Mouse (Mus musculus) liver, adult 2 months (tissue): Measurements from ENCODE around the gene Enox1. TPM values are rescaled to one million over a fixed set of nuclear protein-coding genes. Genes with fewer than 3 reads are reported as not detected.

Experiments
- DNase-seq: peaks from one replicate; pipeline ENCODE4 v3.0.0-alpha.2; 2011; ENCODE audit warnings: low read depth, low spot score; ENCODE audit errors: extremely low read depth
- H3K27ac ChIP-seq: fragments of 200-500 bp; replicated peaks from 2 replicates; pipeline ENCODE4 v1.5.1; 2012; ENCODE audit warnings: low read depth, mild to moderate bottlenecking, control low read depth, inconsistent platforms, low read length; ENCODE audit not compliant: insufficient read depth
- H3K27me3 ChIP-seq: fragments of 200-500 bp; 2 replicates; pipeline ENCODE4 v1.6.1; 2012; ENCODE audit warnings: mild to moderate bottlenecking, moderate library complexity, low read length, inconsistent platforms; ENCODE audit not compliant: control insufficient read depth, insufficient read depth
- H3K36me3 ChIP-seq: fragments of 200-500 bp; 2 replicates; pipeline ENCODE4 v1.6.1; 2012; ENCODE audit warnings: low read length, inconsistent platforms; ENCODE audit not compliant: control insufficient read depth, insufficient read depth
- H3K4me1 ChIP-seq: fragments of 200-500 bp; 2 replicates; pipeline ENCODE4 v1.6.1; 2011; ENCODE audit warnings: low read length; ENCODE audit not compliant: control insufficient read depth, insufficient read depth
- H3K4me3 ChIP-seq: fragments of 200-500 bp; 2 replicates; pipeline ENCODE4 v1.5.1; 2011; ENCODE audit warnings: low read depth, mild to moderate bottlenecking, control low read depth, low read length, moderate library complexity; ENCODE audit not compliant: insufficient read depth
- H3K79me2 ChIP-seq: fragments of 200-500 bp; 2 replicates; pipeline ENCODE4 v1.6.1; 2012; ENCODE audit warnings: inconsistent platforms, mild to moderate bottlenecking, low read length, moderate library complexity; ENCODE audit not compliant: control insufficient read depth, insufficient read depth
- H3K9ac ChIP-seq: fragments of 200-500 bp; 2 replicates; pipeline ENCODE4 v1.6.1; 2012; ENCODE audit warnings: low read depth, mild to moderate bottlenecking, control low read depth, inconsistent platforms, low read length
- CTCF ChIP-seq: fragments of 200-500 bp; IDR thresholded peaks from 2 replicates; pipeline ENCODE4 v1.5.1; 2011; ENCODE audit warnings: low read depth, low read length, control low read depth
- POLR2A ChIP-seq: fragments of 200-500 bp; IDR thresholded peaks from 2 replicates; pipeline ENCODE4 v1.6.1; 2011; ENCODE audit warnings: low read length, control low read depth; ENCODE audit not compliant: insufficient read depth; ENCODE audit errors: extremely low read depth
- WGBS: fragments of 180-500 bp; shearing (Covaris S2); methylation state at CpG from one replicate; pipeline ENCODE4 v1.1.7; 2018; 5-methylcytosine and 5-hydroxymethylcytosine counted together
- polyA plus RNA-seq: library from polyadenylated mRNA; depleted of rRNA; stranded (reverse); fragments of >200 nt; gene quantifications from 2 replicates; pipeline ENCODE4 v1.2.3, GENCODE M21; 2012
- total RNA-seq: library from RNA; depleted of rRNA; stranded (reverse); fragments of >200 nt; gene quantifications from 2 replicates; pipeline ENCODE4 v1.2.3, GENCODE M21; 2014

The Enox1 gene
- total and polyA plus RNA-seq, 2 experiments = 0.09 TPM; not detected in 1

DNA sequence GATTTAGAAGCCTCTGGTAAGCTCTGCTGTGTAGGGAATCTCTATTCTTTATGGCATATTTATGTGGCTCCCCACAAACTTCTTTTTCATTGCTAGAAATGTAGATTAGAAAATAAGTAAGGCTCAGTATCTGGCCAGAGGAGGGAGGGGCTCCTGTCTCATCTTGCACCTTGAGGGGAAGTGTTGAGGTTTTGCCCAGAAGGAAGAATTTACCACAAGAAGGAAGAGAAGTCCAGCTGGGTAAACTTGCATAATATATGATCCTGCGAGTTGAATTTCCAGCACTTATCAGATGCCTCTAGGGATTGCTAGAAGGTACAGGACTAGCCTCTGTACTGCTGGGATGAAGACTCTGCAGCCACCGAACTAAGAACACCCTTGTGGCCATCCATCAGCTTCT lies 259.8 kb downstream of the Enox1 start:
- no peak for TF ChIP-seq POLR2A
- TF ChIP-seq CTCF = no peak
- WGBS = 83% methylated on average over 2 of the region's 2 CpGs

DNA sequence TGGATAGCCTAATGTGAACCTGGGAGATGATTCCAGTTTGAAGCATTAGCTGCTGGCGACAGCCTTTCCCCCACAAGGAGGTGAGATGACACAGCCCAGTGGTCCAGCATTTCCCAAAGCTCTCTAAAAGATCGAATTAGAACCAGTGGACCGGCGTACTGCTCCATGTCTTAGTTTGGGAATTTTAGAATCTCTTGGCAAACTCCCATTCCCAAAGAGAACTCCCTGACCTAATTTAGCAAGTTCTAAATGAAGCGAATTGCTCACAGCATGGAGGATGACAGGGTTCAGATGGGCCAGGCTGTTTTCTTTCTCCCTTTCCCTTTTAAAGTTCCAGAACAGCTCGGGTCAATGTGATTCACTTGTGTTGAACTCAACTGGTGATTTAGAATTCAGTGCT lies 264.5 kb downstream of the Enox1 start:
- Histone ChIP-seq H3K36me3 (no peaks in the 10 kb centered on the region), H3K4me3 (no peak overlapping the region), H3K27ac (no peak overlapping the region), H3K27me3 (no peaks in the 10 kb centered on the region), H3K79me2 (no peaks in the 10 kb centered on the region), H3K4me1 (no peaks in the 10 kb centered on the region), H3K9ac (no peak overlapping the region)
- no peak for TF ChIP-seq CTCF
- no peak for TF ChIP-seq POLR2A
- no peak for DNase-seq
- 85% methylated on average over 6 of the region's 6 CpGs for WGBS

More for the DNA sequence above, 259.8 kb downstream of the Enox1 start:
- Histone ChIP-seq H3K27me3 (no peaks in the 10 kb centered on the region), H3K27ac (no peak overlapping the region), H3K4me1 (no peaks in the 10 kb centered on the region), H3K79me2 (no peaks in the 10 kb centered on the region), H3K9ac (no peak overlapping the region), H3K4me3 (no peak overlapping the region), H3K36me3 (no peaks in the 10 kb centered on the region)
- no peak for DNase-seq

DNA sequence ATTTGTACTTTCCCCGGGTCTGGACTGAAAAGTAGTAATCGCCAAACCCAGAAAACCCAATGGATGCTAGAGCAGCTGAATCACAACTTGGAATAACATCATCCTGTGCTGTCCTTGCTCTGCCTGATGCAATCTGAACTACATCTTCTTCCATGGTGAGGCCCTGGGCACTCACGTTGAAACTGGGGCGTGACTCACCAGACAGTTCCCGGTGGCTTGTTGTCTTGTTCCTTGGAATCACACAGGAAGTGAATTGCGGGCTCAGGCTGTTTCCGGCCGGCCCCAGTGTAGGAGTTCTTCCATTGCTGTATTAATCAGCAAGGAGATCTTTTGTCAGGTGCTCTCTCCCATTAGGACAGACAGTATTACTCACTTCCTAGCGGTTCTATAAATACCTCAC lies 266.6 kb downstream of the Enox1 start:
- no peak for DNase-seq
- H3K36me3 ChIP-seq = no peaks in the 10 kb centered on the region
- no peaks in the 10 kb centered on the region for H3K79me2 ChIP-seq
- H3K27ac ChIP-seq = no peak overlapping the region
- H3K27me3 ChIP-seq = no peaks in the 10 kb centered on the region
- 81% methylated on average over 9 of the region's 9 CpGs for WGBS
- H3K4me1 ChIP-seq = no peaks in the 10 kb centered on the region
- TF ChIP-seq POLR2A = no peak
- no peak for TF ChIP-seq CTCF
- no peak overlapping the region for H3K9ac ChIP-seq
- H3K4me3 ChIP-seq = no peak overlapping the region

DNA sequence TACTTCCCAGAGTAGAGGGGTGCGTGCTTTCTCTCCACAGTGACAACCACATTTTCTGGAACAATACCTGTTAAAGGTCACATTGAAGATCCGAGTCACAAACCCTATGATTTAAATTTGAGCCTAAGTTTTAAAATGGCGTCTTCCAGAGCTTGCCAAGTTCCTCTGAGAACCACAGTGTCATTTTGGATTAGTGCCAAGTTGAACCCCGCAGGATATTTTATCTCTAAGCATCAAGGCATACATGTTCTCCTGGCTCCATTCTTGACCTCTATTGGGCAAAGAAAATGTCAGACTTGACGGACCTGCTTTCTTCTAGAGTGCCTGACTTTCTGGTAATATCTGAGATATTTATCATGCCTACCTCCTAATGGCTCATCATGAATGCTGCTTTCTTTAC lies 282.9 kb downstream of the Enox1 start:
- Histone ChIP-seq H3K27me3 (no peaks in the 10 kb centered on the region), H3K27ac (no peak overlapping the region), H3K4me3 (no peak overlapping the region), H3K4me1 (no peaks in the 10 kb centered on the region), H3K36me3 (no peaks in the 10 kb centered on the region), H3K9ac (no peak overlapping the region), H3K79me2 (no peaks in the 10 kb centered on the region)
- TF ChIP-seq CTCF (no peak), POLR2A (no peak)
- WGBS = 81% methylated on average over 5 of the region's 5 CpGs
- DNase-seq = no peak

DNA sequence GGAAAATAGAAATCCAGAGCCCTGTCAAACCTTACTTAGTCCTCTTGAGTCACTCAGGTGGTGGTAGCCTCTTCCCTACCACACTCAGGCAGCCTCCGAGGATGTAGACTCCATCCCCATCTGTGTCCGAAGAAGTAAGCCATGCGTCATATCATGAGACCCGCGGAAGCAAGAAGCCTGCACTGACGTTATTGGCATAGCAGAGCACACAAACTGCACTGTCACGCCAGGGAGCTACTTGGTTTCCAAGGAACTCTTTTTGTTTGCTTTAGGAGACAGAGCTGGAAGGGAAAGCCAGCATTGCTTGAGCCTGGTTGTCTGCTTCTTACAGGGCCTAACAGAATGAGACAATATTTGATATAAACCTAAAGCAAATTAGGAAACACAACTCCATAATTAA lies 284.2 kb downstream of the Enox1 start:
- Histone ChIP-seq H3K9ac (no peak overlapping the region), H3K27ac (no peak overlapping the region), H3K27me3 (no peaks in the 10 kb centered on the region), H3K36me3 (no peaks in the 10 kb centered on the region), H3K4me1 (no peaks in the 10 kb centered on the region), H3K4me3 (no peak overlapping the region), H3K79me2 (no peaks in the 10 kb centered on the region)
- WGBS = 73% methylated on average over 7 of the region's 7 CpGs
- TF ChIP-seq CTCF = no peak
- no peak for TF ChIP-seq POLR2A
- DNase-seq = no peak

DNA sequence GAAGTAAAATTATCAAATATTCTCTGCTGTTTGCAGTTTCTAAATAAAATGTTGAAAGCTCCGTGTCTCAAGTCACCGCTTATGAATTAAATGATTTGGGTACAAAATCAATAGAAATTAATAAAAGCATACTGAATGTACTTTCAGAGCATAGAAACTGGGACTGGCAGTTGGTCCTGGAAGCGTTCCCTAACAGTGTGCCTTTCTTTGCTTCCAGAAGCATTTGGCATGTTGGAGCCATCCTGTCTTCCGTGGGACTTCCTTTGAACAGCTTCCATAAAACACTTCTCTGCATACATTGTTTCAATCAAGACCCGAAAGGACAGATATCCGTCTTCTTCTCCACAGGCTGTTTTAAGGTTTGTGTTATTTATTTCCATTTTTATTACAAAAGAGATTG lies 285.0 kb downstream of the Enox1 start:
- no peaks in the 10 kb centered on the region for H3K4me1 ChIP-seq
- no peaks in the 10 kb centered on the region for H3K36me3 ChIP-seq
- no peak overlapping the region for H3K4me3 ChIP-seq
- no peaks in the 10 kb centered on the region for H3K27me3 ChIP-seq
- TF ChIP-seq POLR2A (no peak), CTCF (no peak)
- no peak overlapping the region for H3K9ac ChIP-seq
- H3K27ac ChIP-seq = no peak overlapping the region
- H3K79me2 ChIP-seq = no peaks in the 10 kb centered on the region
- DNase-seq = no peak
- WGBS = 93% methylated on average over 6 of the region's 6 CpGs
